Mouse (Mus musculus) macrophage (primary cell): ENCODE data around the gene Ssbp3. TPM values are rescaled to one million over a fixed set of nuclear protein-coding genes. Genes with fewer than 3 reads are reported as not detected.

Source experiments
- H3K27ac ChIP-seq: fragments of 350-480 bp; formaldehyde crosslinking; 2 replicates; pipeline ENCODE4 v1.9.0; 2021
- H3K36me3 ChIP-seq: fragments of 350-480 bp; formaldehyde crosslinking; 2 replicates; pipeline ENCODE4 v1.9.0; 2021; ENCODE audit errors: inconsistent target
- H3K4me3 ChIP-seq: fragments of 350-480 bp; formaldehyde crosslinking; 2 replicates; pipeline ENCODE4 v1.9.0; 2021; ENCODE audit errors: inconsistent target
- H3K79me2 ChIP-seq: fragments of 350-480 bp; formaldehyde crosslinking; 2 replicates; pipeline ENCODE4 v1.9.0; 2021; ENCODE audit errors: inconsistent target
- WGBS: methylation state at CpG from one replicate; pipeline ENCODE4 v1.1.7; 2026; ENCODE audit warnings: inconsistent platforms; ENCODE audit not compliant: missing documents; 5-methylcytosine and 5-hydroxymethylcytosine counted together
- polyA plus RNA-seq: library from polyadenylated mRNA; stranded (reverse); fragments of 250-400 nt; gene quantifications from 3 replicates; pipeline ENCODE4 v1.2.4, GENCODE M21; 2018; ENCODE audit warnings: inconsistent platforms

Gene Ssbp3
- polyA plus RNA-seq, 1 experiment from 2014 or later, result 44.3 TPM

- peak overlapping the region; percentile 23; the same call in 1 of the 2 replicates for H3K4me3 ChIP-seq
- 57% methylated on average over 5 of the region's 6 CpGs for WGBS
- H3K27ac ChIP-seq, result no peak overlapping the region
- H3K36me3 ChIP-seq, result peaks cover 4% of the 10 kb centered on the region; the same call in 1 of the 2 replicates
- no peaks in the 10 kb centered on the region for H3K79me2 ChIP-seq
Measured at GRCm38 (mm10) chr4:106912689-106913041, 2.2 kb downstream of the Ssbp3 start.

DNA sequence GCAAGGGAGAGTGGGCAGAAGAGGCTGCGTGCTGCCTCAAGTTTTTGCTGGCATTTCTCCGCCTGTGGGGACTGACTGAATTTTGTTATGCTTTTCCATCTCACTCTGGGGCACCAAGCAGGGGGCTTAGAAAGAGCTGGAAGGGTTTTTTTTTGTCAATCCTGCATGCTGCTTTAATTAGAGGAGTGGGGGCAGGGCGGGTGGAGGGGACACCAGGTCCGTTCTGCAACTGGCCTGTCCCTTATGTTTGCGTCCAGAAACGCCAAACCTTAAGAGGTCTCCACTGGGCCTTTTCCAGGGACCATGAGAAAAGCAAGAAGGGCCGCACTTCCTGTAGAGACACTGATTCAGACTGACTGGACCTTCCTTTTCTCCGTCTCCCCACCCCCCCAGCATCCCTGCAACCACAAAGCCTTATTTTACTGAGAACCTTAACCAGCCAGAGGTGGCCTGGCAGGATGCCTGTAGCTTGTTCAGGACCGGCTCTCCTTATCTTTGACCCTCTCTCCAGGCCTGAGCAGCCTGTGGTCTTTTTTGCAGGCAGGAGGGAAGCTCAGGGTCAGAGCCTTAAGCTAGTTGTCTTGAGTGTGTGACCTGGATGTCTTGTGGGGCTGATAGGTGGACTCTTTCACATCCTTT, 3.0 kb downstream of the Ssbp3 start:
- Histone ChIP-seq H3K27ac (no peak overlapping the region), H3K79me2 (no peaks in the 10 kb centered on the region), H3K36me3 (peaks cover 4% of the 10 kb centered on the region; the same call in 1 of the 2 replicates), H3K4me3 (no peak overlapping the region)
- WGBS, result 90% methylated on average over 9 of the region's 9 CpGs

DNA sequence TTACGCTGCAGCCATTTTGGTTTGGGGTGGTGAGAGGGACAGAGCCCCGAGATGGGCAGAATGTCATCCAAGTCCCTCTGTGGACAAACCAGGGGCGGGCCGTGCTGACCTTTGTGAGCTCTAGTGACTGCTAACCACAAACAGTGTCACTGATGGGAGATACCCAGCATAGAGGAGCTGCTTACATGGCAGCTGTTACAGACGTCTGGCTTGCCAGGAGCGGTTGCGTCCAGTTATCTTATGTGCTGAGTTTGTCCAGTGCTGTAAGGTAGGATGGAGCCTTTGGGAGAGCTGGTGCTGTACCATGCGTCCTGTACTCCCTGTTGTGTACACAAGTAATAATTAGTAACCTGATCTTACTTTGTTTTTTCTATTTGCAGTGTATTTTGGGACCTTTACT, 4.8 kb downstream of the Ssbp3 start:
- Histone ChIP-seq H3K79me2 (no peaks in the 10 kb centered on the region), H3K36me3 (peaks cover 4% of the 10 kb centered on the region; the same call in 1 of the 2 replicates), H3K4me3 (no peak overlapping the region), H3K27ac (no peak overlapping the region)
- WGBS, result 99% methylated on average over 8 of the region's 8 CpGs

- Histone ChIP-seq H3K27ac (peak overlapping the region; percentile 41), H3K79me2 (no peaks in the 10 kb centered on the region), H3K4me3 (no peak overlapping the region), H3K36me3 (peaks cover 4% of the 10 kb centered on the region; the same call in 1 of the 2 replicates)
- WGBS, result 57% methylated on average over 1 of the region's 1 CpGs
Measured at GRCm38 (mm10) chr4:106918263-106918662, 7.8 kb downstream of the Ssbp3 start.

DNA sequence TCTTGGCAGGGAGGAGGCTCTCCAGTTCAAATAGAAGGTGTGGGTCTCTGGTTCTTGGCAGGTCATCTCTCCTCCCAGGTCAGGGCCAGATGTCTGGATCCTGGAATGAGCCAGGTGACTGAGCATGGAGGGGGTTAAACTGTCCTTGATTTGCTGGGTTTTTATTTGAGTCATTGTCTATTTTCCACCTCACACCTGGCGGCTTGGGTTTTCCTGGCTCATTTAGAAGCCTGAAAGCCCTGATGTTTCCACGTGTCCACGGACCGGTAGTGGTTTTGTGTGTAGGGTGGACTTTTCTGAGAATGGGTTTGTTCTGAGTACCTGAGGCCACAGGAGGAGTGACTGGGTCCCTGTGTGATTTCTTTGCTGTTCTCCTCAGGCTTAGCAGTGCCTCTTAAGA, 9.6 kb downstream of the Ssbp3 start:
- H3K79me2 ChIP-seq, result no peaks in the 10 kb centered on the region
- no peak overlapping the region for H3K4me3 ChIP-seq
- H3K36me3 ChIP-seq, result peaks cover 4% of the 10 kb centered on the region; the same call in 1 of the 2 replicates
- H3K27ac ChIP-seq, result no peak overlapping the region
- 95% methylated on average over 4 of the region's 4 CpGs for WGBS

- no peak overlapping the region for H3K4me3 ChIP-seq
- 91% methylated on average over 8 of the region's 9 CpGs for WGBS
- H3K36me3 ChIP-seq, result no peaks in the 10 kb centered on the region
- H3K79me2 ChIP-seq, result no peaks in the 10 kb centered on the region
- H3K27ac ChIP-seq, result no peak overlapping the region
Measured at GRCm38 (mm10) chr4:106921375-106922336, 11.2 kb downstream of the Ssbp3 start.

- no peaks in the 10 kb centered on the region for H3K36me3 ChIP-seq
- 94% methylated on average over 3 of the region's 3 CpGs for WGBS
- H3K79me2 ChIP-seq, result no peaks in the 10 kb centered on the region
- H3K4me3 ChIP-seq, result no peak overlapping the region
- no peak overlapping the region for H3K27ac ChIP-seq
Measured at GRCm38 (mm10) chr4:106922919-106923318, 12.4 kb downstream of the Ssbp3 start.

DNA sequence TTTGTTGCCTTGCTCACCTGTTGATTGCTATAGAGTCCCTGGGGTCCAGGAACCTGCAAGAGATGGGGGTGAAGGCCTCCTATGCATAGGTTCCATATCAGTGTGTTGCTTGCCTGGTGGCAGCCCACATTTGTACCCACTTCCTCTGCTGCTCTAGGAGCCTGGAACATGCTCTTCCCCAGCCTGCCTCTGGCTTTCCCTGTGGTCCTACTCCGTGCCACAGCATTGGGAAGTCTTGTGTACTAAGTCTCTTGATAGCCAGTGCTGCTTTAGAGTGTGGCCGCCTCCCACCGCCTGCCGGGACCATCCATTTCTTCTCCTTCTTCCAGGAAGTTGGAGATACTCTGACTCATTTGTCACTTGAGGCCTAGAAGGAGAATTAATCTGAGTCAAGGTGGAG, 13.7 kb downstream of the Ssbp3 start:
- Histone ChIP-seq H3K4me3 (no peak overlapping the region), H3K79me2 (no peaks in the 10 kb centered on the region), H3K36me3 (no peaks in the 10 kb centered on the region), H3K27ac (no peak overlapping the region)
- WGBS, result 80% methylated on average over 4 of the region's 4 CpGs

DNA sequence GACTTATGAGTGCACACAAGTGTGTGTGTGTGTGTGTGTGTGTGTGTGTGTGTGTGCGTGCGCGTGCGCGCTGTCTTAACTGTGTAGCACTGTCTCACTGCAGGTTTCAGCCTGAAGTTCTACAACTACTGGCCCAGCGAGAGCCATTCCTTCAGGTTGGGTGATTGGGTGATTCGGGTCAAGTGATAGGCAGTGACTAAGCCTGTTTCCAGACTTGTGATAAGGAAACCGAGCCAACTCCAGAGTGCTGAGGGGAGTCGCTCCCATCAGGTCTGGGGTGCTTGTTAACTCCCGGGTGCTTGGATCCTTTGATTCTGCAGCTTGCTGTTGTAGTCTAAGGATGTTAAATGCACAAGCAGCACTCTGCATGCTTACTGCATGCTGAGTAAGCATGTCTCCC, 14.4 kb downstream of the Ssbp3 start:
- H3K4me3 ChIP-seq, result no peak overlapping the region
- H3K27ac ChIP-seq, result no peak overlapping the region
- no peaks in the 10 kb centered on the region for H3K79me2 ChIP-seq
- WGBS, result 94% methylated on average over 10 of the region's 10 CpGs
- no peaks in the 10 kb centered on the region for H3K36me3 ChIP-seq

DNA sequence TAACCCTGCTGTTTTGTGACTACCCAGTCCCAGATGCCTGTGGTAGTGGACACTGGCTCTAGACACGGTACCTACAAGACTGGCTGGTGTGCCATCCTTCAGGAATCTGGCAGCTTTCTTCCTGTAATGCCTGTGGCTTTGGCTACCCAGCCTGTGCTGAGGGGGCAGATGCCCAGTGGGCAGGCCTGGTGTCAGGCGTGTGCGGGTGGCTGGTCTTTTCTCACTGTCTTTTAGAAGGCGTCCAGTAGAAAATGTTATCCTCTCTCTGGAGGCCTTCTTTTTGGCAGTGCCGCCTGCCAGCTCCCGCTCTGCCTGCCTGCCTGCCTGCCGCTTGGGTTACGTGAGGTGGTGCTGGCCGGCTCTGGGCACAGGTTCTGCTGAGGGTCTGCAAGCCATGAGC, 15.9 kb downstream of the Ssbp3 start:
- H3K27ac ChIP-seq, result no peak overlapping the region
- WGBS, result 91% methylated on average over 7 of the region's 9 CpGs
- no peak overlapping the region for H3K4me3 ChIP-seq
- H3K36me3 ChIP-seq, result no peaks in the 10 kb centered on the region
- no peaks in the 10 kb centered on the region; the same call in 1 of the 2 replicates for H3K79me2 ChIP-seq

DNA sequence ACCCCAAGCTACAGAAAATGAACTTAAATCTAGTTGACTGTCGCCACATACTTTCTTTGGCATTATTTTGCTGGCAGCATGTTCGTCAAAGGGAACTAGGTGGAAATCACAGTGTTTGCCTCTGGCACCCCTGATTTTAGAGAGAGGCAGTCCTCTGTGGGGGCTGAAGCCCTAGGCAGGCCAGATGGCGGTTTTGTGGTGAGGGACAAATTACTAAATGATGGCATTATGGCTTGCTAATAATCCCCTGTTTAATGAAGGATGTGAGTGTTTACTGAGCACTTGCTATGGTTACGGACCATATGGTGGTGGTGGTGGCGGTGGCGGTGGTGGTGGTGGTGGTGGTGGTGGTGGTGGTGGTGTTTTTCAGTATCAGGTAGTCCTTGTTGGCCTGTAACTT, 16.5 kb downstream of the Ssbp3 start:
- Histone ChIP-seq H3K79me2 (no peaks in the 10 kb centered on the region; the same call in 1 of the 2 replicates), H3K36me3 (no peaks in the 10 kb centered on the region), H3K4me3 (no peak overlapping the region), H3K27ac (no peak overlapping the region)
- WGBS, result 93% methylated on average over 3 of the region's 6 CpGs

- Histone ChIP-seq H3K27ac (no peak overlapping the region), H3K4me3 (no peak overlapping the region), H3K79me2 (no peaks in the 10 kb centered on the region; the same call in 1 of the 2 replicates), H3K36me3 (no peaks in the 10 kb centered on the region)
- 90% methylated on average over 7 of the region's 7 CpGs for WGBS
Measured at GRCm38 (mm10) chr4:106928961-106929360, 18.5 kb downstream of the Ssbp3 start.

DNA sequence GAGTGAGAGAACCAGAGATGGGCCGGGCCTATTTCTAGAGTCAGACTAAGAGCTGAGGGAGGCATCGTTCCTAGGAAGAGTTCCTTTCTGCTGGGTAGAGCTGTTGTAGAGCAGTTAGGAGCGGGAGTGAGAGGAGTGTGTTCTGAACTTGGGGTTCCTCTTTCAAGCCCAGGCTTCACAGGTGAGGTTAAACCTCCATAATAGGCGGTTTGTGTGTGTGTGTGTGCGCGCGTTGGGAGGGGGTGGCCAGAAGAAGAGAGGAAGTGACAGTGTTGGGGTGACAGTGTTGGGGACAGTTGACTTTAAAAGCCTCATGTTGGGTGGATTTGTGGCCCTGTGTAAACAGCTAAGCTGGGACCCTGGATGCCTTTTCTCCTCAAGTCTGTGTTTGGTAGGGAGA, 22.1 kb downstream of the Ssbp3 start:
- H3K4me3 ChIP-seq, result no peak overlapping the region
- 81% methylated on average over 7 of the region's 7 CpGs for WGBS
- H3K79me2 ChIP-seq, result no peaks in the 10 kb centered on the region; the same call in 1 of the 2 replicates
- H3K36me3 ChIP-seq, result no peaks in the 10 kb centered on the region
- no peak overlapping the region for H3K27ac ChIP-seq

DNA sequence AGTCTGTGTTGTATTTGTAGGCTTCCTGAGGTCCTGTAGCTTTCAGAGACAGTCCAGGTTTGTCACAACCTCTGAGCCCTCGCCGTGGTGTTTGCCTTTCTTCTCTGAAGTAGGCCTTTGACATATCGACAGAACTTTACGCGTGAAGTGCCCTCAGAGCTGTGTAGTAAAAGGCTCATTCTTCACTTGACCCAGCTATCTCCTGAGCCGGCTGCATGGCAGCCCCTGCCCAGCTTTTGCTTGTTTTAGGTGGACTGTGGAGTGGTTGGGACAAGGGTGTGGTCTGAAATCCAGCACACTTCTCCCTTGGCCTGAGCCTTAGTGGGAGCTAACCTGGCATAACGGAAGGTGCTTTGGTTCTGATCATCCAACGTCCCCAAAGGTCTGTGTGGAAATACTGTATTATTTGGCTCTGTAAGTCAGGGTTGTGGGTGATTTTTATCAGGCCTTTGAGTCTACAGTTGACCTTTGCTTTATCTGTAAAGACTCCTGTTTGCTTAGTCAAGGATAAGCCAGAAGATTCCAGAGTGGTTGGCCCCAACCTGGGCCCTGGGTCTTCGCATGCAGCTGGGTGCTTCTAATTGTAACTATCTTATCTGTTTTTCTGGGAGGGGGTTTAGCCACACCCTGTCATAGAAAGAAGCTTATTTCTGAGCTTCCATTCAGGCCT, 23.4 kb downstream of the Ssbp3 start:
- no peak overlapping the region for H3K27ac ChIP-seq
- H3K36me3 ChIP-seq, result no peaks in the 10 kb centered on the region
- 94% methylated on average over 8 of the region's 9 CpGs for WGBS
- no peaks in the 10 kb centered on the region; the same call in 1 of the 2 replicates for H3K79me2 ChIP-seq
- H3K4me3 ChIP-seq, result no peak overlapping the region
